Mouse (Mus musculus): ENCODE measurements around the gene Serpina3j.

DNA sequence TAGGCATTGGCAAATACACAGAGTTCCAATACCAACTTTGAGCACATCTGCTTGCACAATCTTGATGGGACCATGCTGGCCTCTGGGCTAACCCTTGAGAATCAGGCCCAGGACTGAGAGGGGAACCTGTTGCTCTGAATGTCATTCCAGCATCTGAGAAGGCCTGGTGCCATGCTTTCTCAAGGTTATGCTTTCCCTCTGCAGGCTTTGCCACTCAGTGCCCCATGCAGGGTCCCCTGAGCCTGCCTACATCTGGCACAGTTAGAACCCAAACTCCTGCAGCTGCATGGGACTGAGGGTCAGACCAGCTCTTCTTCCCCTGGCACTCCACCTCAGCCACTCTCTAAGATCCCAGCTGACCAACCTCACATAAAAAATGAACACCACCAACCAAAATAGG lies 31.4 kb downstream of the Serpina3j start:
- TF ChIP-seq TAL1 (IDR thresholded peaks at IDR 0.05; ENCODE audit: low read length): no peak
- TF ChIP-seq GATA1 (IDR thresholded peaks at IDR 0.05; ENCODE audit: low read length): no peak
